Mouse (Mus musculus) ES-E14 (cell line): ENCODE measurements around the gene Cdc25a. TPM values are rescaled to one million over a fixed set of nuclear protein-coding genes. Genes with fewer than 3 reads are reported as not detected.

ENCODE experiments used
- DNase-seq: peaks from one replicate; pipeline ENCODE4 v3.0.0-alpha.2; 2013; ENCODE audit warnings: low read depth, low spot score
- H3K27ac ChIP-seq: 2 replicates; pipeline ENCODE4 v1.5.1; 2012; ENCODE audit warnings: low read depth, mild to moderate bottlenecking, low read length, moderate library complexity, mixed read lengths; ENCODE audit not compliant: poor library complexity, insufficient read depth, severe bottlenecking
- H3K36me3 ChIP-seq: 2 replicates; pipeline ENCODE4 v1.6.1; 2012; ENCODE audit warnings: mild to moderate bottlenecking, low read length, moderate library complexity, mixed read lengths; ENCODE audit not compliant: control insufficient read depth, poor library complexity, insufficient read depth, severe bottlenecking
- H3K4me1 ChIP-seq, 2 experiments: fragments of 150-350 bp in 1 of 2; sonication (generic) in 1 of 2; 2 replicates each; pipeline ENCODE4 v1.6.1; 2012; ENCODE audit warnings: low read length in 2 of 2, mild to moderate bottlenecking in 1 of 2, mixed read lengths in 1 of 2; ENCODE audit not compliant: control insufficient read depth in 2 of 2, insufficient read depth in 2 of 2, poor library complexity in 1 of 2
- H3K4me3 ChIP-seq, 2 experiments: fragments of 150-350 bp in 1 of 2; sonication (generic) in 1 of 2; 2 replicates each; pipeline ENCODE4 v1.5.1; 2012; ENCODE audit warnings: low read length in 2 of 2, low read depth in 1 of 2, mild to moderate bottlenecking in 1 of 2, mixed read lengths in 1 of 2; ENCODE audit not compliant: insufficient read depth in 1 of 2, poor library complexity in 1 of 2, severe bottlenecking in 1 of 2
- H3K9ac ChIP-seq: 2 replicates; pipeline ENCODE4 v1.6.1; 2012; ENCODE audit warnings: low read depth, mild to moderate bottlenecking, low read length, mixed read lengths; ENCODE audit not compliant: poor library complexity, insufficient read depth, severe bottlenecking
- H3K9me3 ChIP-seq: fragments of 150-350 bp; sonication (generic); 2 replicates; pipeline ENCODE4 v1.6.1; 2012; ENCODE audit warnings: low read depth, mild to moderate bottlenecking, low read length; ENCODE audit not compliant: control insufficient read depth, insufficient read depth
- CHD2 ChIP-seq: IDR thresholded peaks from 2 replicates; pipeline ENCODE4 v1.6.1; 2014; ENCODE audit warnings: mild to moderate bottlenecking, low read depth, low read length, inconsistent platforms
- HCFC1 ChIP-seq: IDR thresholded peaks from 2 replicates; pipeline ENCODE4 v1.6.1; 2012; ENCODE audit warnings: low read length, inconsistent platforms, borderline replicate concordance; ENCODE audit not compliant: insufficient read depth
- MAFK ChIP-seq: IDR thresholded peaks from 2 replicates; pipeline ENCODE4 v1.6.1; 2014; ENCODE audit warnings: mild to moderate bottlenecking, low read depth, low read length, inconsistent platforms; ENCODE audit not compliant: insufficient read depth
- ZC3H11A ChIP-seq: IDR thresholded peaks from 2 replicates; pipeline ENCODE4 v1.6.1; 2012; ENCODE audit warnings: low read depth, mild to moderate bottlenecking, inconsistent platforms, low read length, borderline replicate concordance
- ZNF384 ChIP-seq: IDR thresholded peaks from 2 replicates; pipeline ENCODE4 v1.6.1; 2012; ENCODE audit warnings: low read depth, low read length, inconsistent platforms
- in situ Hi-C, 2 experiments: fragments of 600-800 bp; cut with MboI; formaldehyde crosslinking; loops; one replicate each; pipeline ENCODE4 v1.15.1; 2025; ENCODE audit warnings: low sequenced_read_pairs in 2 of 2, inconsistent platforms in 1 of 2; ENCODE audit not compliant: unreplicated experiment in 2 of 2
- total RNA-seq: library from RNA; depleted of rRNA; stranded (reverse); fragments of 300-350 nt; gene quantifications from 2 replicates; pipeline ENCODE4 v1.2.3, GENCODE M21; 2012

The Cdc25a gene
- total RNA-seq, 1 experiment = 58.3 TPM

DNA sequence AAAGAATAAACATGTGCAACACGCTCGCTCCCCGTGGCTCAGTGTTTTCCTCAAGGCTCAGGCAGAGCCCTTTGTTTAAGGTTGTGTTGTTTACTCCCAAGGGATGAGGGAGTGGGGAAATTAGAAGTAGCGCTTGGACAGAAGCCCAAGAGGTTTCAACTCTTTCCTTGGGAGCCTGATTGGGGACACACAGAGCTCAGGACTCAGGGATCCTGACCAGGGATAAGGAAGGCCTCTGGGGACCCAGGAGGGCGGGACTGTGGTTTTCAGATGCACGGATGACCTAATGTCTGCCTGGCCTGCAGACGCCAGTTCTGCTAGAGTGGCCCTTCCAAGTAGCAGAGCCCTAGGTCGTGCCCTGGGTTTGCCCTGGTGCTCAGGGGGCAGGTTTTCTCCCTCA is 31.9 kb downstream of the Cdc25a start:
- H3K9ac ChIP-seq = peak overlapping the region; percentile 6; the same call in 1 of the 2 replicates
- H3K9me3 ChIP-seq = no peaks in the 10 kb centered on the region
- H3K36me3 ChIP-seq = no peaks in the 10 kb centered on the region
- TF ChIP-seq MAFK (no peak), ZNF384 (no peak), CHD2 (no peak), ZC3H11A (no peak), HCFC1 (no peak)
- H3K27ac ChIP-seq = peak overlapping the region; percentile 10; the same call in 1 of the 2 replicates
- no peak overlapping the region for H3K4me3 ChIP-seq
- DNase-seq = no peak
- in situ Hi-C loops = no loop called here
- peaks cover 0 to 11% of the 10 kb centered on the region in 2 experiments; a peak in 3 of 4 replicates for H3K4me1 ChIP-seq

DNA sequence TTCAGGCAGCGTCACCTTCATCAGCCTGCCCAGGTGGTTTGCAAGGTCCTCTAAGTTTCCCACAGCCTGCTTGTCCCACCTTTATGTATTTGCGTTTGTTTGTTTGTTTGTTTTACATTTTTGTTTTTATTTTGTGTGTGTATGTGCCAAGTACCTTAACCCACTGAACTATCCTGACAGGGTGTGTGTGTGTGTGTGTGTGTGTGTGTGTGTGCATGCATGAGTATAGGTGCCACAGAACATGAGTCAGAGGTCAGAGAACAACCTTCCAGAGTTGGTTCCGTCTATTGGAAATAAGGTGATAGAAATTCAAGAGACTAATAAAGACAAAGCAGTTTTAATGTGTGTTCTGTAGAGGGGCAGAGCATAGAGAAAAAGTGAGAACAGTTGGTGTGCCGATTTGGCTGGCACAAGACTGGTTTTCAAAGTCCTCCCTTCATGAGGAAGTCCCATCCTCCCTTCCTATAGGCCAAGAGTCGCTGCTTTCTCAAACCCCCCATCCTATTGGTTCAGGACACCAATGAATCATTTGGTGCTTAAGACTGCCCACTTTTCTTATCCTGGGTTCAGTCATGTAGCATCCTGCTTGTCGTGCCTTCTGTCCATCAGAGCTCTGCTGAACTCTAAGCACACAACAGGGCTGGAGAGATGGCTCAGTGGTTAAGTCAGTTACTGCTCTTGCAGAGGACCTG is 32.5 kb downstream of the Cdc25a start:
- no peak for DNase-seq
- Histone ChIP-seq H3K4me1 (peaks cover 0 to 8% of the 10 kb centered on the region in 2 experiments; a peak in 3 of 4 replicates), H3K9ac (no peak overlapping the region), H3K27ac (peak overlapping the region; percentile 10; the same call in 1 of the 2 replicates), H3K36me3 (no peaks in the 10 kb centered on the region), H3K4me3 (no peak overlapping the region), H3K9me3 (no peaks in the 10 kb centered on the region)
- in situ Hi-C loops = no loop called here
- no peak for TF ChIP-seq CHD2
- TF ChIP-seq ZNF384 = no peak
- TF ChIP-seq MAFK = no peak
- TF ChIP-seq HCFC1 = no peak
- TF ChIP-seq ZC3H11A = no peak

- no peak for TF ChIP-seq ZNF384
- no peak for TF ChIP-seq ZC3H11A
- no peak for TF ChIP-seq CHD2
- no peak for TF ChIP-seq MAFK
- TF ChIP-seq HCFC1 = no peak
- Histone ChIP-seq H3K9me3 (no peaks in the 10 kb centered on the region), H3K27ac (peak overlapping the region; percentile 73), H3K36me3 (no peaks in the 10 kb centered on the region), H3K9ac (no peak overlapping the region), H3K4me1 (peaks cover 0 to 8% of the 10 kb centered on the region in 2 experiments; a peak in 3 of 4 replicates), H3K4me3 (no peak overlapping the region)
- in situ Hi-C loops = no loop called here
- DNase-seq = no peak
These were observed 33.7 kb downstream of the Cdc25a start for GRCm38 (mm10) chr9:109909102-109909501.

DNA sequence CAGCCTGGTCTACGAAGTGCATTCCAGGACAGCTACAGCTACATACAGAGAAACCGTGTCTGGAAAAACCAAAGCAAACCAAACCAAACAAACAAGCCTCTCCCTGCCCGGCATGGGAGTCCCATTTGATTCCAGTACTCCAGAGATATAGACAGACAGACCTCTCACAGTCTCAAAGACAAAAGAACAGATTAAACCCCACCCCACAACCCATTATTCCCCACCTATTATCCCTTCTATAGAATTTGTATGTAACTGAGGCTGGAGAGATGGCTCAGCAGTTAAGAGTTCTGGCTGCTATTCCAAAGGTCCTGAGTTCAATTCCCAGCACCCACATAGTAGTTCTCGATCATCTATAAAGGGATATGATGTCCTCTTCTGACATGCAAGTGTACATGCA is 34.5 kb downstream of the Cdc25a start:
- H3K4me1 ChIP-seq = peaks cover 0 to 8% of the 10 kb centered on the region in 2 experiments; a peak in 3 of 4 replicates
- in situ Hi-C loops = no loop called here
- H3K9ac ChIP-seq = no peak overlapping the region
- no peaks in the 10 kb centered on the region for H3K9me3 ChIP-seq
- no peak overlapping the region for H3K4me3 ChIP-seq
- TF ChIP-seq ZC3H11A (no peak), ZNF384 (no peak), CHD2 (0 out of 2 replicates have a peak, but pooled peaks have one; percentile 47), HCFC1 (no peak), MAFK (0 out of 2 replicates have a peak, but pooled peaks have one; percentile 12)
- H3K27ac ChIP-seq = peak overlapping the region; percentile 73
- no peaks in the 10 kb centered on the region for H3K36me3 ChIP-seq
- DNase-seq = peak; percentile 82
